Mouse (Mus musculus) intestine, postnatal 0 days (tissue): ENCODE measurements at regions not wholly inside any gene's neighbourhood (a gene's known extent, or its start where the extent isn't known, plus 50 kb on each side); places are given as distances from the start of the nearest gene placed in this dataset.

Source experiments
- ATAC-seq: fragments of 200-750 bp; cut with Nextera tagmentation; 2 replicates; pipeline ENCODE4 v1.8.0; 2017; ENCODE audit warnings: mild to moderate bottlenecking, moderate TSS enrichment, moderate library complexity
- H3K27ac ChIP-seq: fragments of 300-500 bp; sonication (generic); 2 replicates; pipeline ENCODE4 v1.5.1; 2014; ENCODE audit warnings: mild to moderate bottlenecking, low read depth, low read length, moderate library complexity
- H3K27me3 ChIP-seq: fragments of 300-500 bp; sonication (generic); replicated peaks from 2 replicates; pipeline ENCODE4 v1.6.1; 2014; ENCODE audit warnings: low read length, mixed read lengths; ENCODE audit not compliant: control insufficient read depth, insufficient read depth
- H3K36me3 ChIP-seq: fragments of 300-500 bp; sonication (generic); 2 replicates; pipeline ENCODE4 v1.6.1; 2014; ENCODE audit warnings: mild to moderate bottlenecking, moderate library complexity; ENCODE audit not compliant: control insufficient read depth, insufficient read depth
- H3K4me1 ChIP-seq: fragments of 300-500 bp; sonication (generic); replicated peaks from 2 replicates; pipeline ENCODE4 v1.6.1; 2014; ENCODE audit warnings: antibody characterized with exemption, low read length, mixed read lengths; ENCODE audit not compliant: control insufficient read depth, insufficient read depth
- H3K4me2 ChIP-seq: fragments of 300-500 bp; sonication (generic); replicated peaks from 2 replicates; pipeline ENCODE4 v1.6.1; 2014; ENCODE audit warnings: low read depth, mild to moderate bottlenecking, moderate library complexity
- H3K4me3 ChIP-seq: fragments of 300-500 bp; sonication (generic); 2 replicates; pipeline ENCODE4 v1.5.1; 2014; ENCODE audit warnings: low read depth, low read length
- H3K9ac ChIP-seq: fragments of 300-500 bp; sonication (generic); 2 replicates; pipeline ENCODE4 v1.6.1; 2014; ENCODE audit warnings: mild to moderate bottlenecking, low read depth, low read length
- H3K9me3 ChIP-seq: fragments of 300-500 bp; sonication (generic); 2 replicates; pipeline ENCODE4 v1.6.1; 2016; ENCODE audit warnings: mixed run types; ENCODE audit not compliant: control insufficient read depth
- CTCF ChIP-seq: sonication (generic); IDR thresholded peaks from 2 replicates; pipeline ENCODE4 v1.5.1; 2016; ENCODE audit warnings: low read depth, mild to moderate bottlenecking, control low read depth, antibody characterized with exemption, moderate library complexity
- WGBS: fragments of 180-500 bp; shearing (Covaris S2); extraction: QIAGEN DNeasy Blood & Tissue Kit; methylation state at CpG from one replicate; pipeline ENCODE4 v1.1.7; 2014; 5-methylcytosine and 5-hydroxymethylcytosine counted together

GRCm38 (mm10) chr9:27646100-27646499 is 144.5 kb upstream of the Opcml start:
- Histone ChIP-seq H3K4me2 (no peak overlapping the region), H3K27ac (no peak overlapping the region), H3K27me3 (no peaks in the 10 kb centered on the region), H3K9ac (no peak overlapping the region), H3K9me3 (no peaks in the 10 kb centered on the region), H3K36me3 (no peaks in the 10 kb centered on the region), H3K4me1 (no peaks in the 10 kb centered on the region), H3K4me3 (no peak overlapping the region)
- ATAC-seq, result no peak
- 81% methylated on average over 8 of the region's 8 CpGs for WGBS
- TF ChIP-seq CTCF, result no peak

GRCm38 (mm10) chr9:27646956-27647355 is 143.6 kb upstream of the Opcml start:
- Histone ChIP-seq H3K4me1 (no peaks in the 10 kb centered on the region), H3K36me3 (no peaks in the 10 kb centered on the region), H3K27ac (no peak overlapping the region), H3K4me2 (no peak overlapping the region), H3K9me3 (no peaks in the 10 kb centered on the region), H3K27me3 (no peaks in the 10 kb centered on the region), H3K9ac (no peak overlapping the region), H3K4me3 (no peak overlapping the region)
- TF ChIP-seq CTCF, result no peak
- 68% methylated on average over 10 of the region's 10 CpGs for WGBS
- no peak for ATAC-seq

GRCm38 (mm10) chr9:27658001-27658400 is 132.6 kb upstream of the Opcml start:
- Histone ChIP-seq H3K36me3 (no peaks in the 10 kb centered on the region), H3K9ac (no peak overlapping the region), H3K4me3 (no peak overlapping the region), H3K9me3 (no peaks in the 10 kb centered on the region), H3K4me2 (no peak overlapping the region), H3K27ac (no peak overlapping the region), H3K4me1 (no peaks in the 10 kb centered on the region), H3K27me3 (no peaks in the 10 kb centered on the region)
- TF ChIP-seq CTCF, result no peak
- no peak for ATAC-seq
- 79% methylated on average over 1 of the region's 1 CpGs for WGBS

GRCm38 (mm10) chr9:27661431-27662300 is 128.9 kb upstream of the Opcml start:
- no peak for ATAC-seq
- no peaks in the 10 kb centered on the region for H3K36me3 ChIP-seq
- 68% methylated on average over 1 of the region's 1 CpGs for WGBS
- no peaks in the 10 kb centered on the region for H3K9me3 ChIP-seq
- no peak overlapping the region for H3K27ac ChIP-seq
- H3K9ac ChIP-seq, result no peak overlapping the region
- no peak overlapping the region for H3K4me2 ChIP-seq
- H3K4me3 ChIP-seq, result no peak overlapping the region
- TF ChIP-seq CTCF, result no peak
- no peaks in the 10 kb centered on the region for H3K4me1 ChIP-seq
- H3K27me3 ChIP-seq, result no peaks in the 10 kb centered on the region

GRCm38 (mm10) chr9:27663230-27663629 is 127.3 kb upstream of the Opcml start:
- Histone ChIP-seq H3K9ac (no peak overlapping the region), H3K36me3 (no peaks in the 10 kb centered on the region), H3K4me2 (no peak overlapping the region), H3K27me3 (no peaks in the 10 kb centered on the region), H3K9me3 (no peaks in the 10 kb centered on the region), H3K4me1 (no peaks in the 10 kb centered on the region), H3K27ac (no peak overlapping the region), H3K4me3 (no peak overlapping the region)
- no peak for TF ChIP-seq CTCF
- WGBS, result 100% methylated on average over 1 of the region's 1 CpGs
- ATAC-seq, result no peak

GRCm38 (mm10) chr9:27665659-27666058 is 124.9 kb upstream of the Opcml start:
- no peak overlapping the region for H3K4me2 ChIP-seq
- H3K4me3 ChIP-seq, result no peak overlapping the region
- no peaks in the 10 kb centered on the region for H3K4me1 ChIP-seq
- ATAC-seq, result no peak
- TF ChIP-seq CTCF, result no peak
- no peaks in the 10 kb centered on the region for H3K27me3 ChIP-seq
- 82% methylated on average over 2 of the region's 2 CpGs for WGBS
- no peaks in the 10 kb centered on the region for H3K36me3 ChIP-seq
- no peak overlapping the region for H3K27ac ChIP-seq
- H3K9me3 ChIP-seq, result no peaks in the 10 kb centered on the region
- no peak overlapping the region for H3K9ac ChIP-seq
